Mouse (Mus musculus): ENCODE measurements at regions not wholly inside any gene's neighbourhood (a gene's known extent, or its start where the extent isn't known, plus 50 kb on each side); places are given as distances from the start of the nearest gene placed in this dataset.
"Not testable (repeated sequence)": the region's sequence is repeated elsewhere in the genome, so short reads cannot be mapped to it uniquely, and the experiment has no call there.

DNA sequence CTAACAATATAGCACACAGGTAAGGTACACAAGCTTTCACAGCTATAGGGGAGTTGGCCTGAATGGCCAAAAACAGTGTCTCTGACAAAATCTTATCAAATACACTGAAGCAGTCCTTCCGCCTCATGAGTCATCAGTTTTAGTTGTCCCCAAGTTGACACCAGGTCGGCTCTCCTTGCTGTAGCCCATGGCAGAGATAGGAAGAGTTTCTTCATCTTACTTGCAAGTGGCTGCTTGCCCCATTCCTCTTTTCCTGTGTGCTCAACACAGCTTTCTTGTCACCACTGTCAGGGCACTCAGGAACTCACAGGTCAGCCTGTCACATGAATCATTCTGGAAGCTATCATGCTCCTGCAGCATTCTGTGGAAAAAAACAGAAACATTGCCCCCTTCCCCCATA is 77.1 kb downstream of the Olfr721-ps1 start:
- ATAC-seq = not testable (repeated sequence)

DNA sequence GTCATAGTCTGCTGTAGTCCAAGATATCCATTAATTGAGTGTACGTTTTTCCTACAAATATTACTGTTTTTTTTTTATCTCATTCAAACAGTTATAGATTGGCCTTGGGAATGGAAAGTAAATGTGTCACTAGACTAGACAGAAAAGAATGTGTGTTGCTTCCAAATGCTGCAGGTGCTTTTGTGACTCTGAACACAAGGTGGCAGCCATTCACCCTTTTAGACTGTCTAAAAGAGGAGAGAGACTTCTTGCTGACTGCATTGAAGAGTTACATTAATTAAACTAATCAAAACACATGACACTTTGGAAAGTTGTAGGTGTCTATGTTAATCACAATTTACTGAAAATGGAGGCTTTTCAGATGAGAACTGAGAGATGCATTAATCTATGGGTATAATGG is 80.7 kb downstream of the Olfr721-ps1 start:
- no peak for ATAC-seq

DNA sequence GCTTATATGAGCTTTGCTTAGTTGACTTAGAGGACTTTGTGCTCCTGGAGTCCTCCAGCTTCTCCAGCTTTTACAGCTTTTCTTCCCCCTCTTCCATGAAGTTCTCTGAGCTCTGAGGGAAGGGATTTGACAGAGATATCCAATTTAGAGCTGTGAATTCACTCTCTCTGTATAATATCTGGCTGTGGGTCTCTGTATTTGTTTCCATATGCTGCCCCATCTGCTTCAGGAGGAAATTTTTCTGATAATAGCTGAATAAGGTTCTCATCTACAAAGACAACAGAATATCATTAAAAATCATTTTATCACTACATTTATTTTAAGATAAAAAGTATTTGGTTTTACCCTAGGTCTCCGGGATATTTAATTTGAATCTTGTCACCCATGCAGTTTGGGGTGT is 85.3 kb downstream of the Olfr721-ps1 start:
- no peak for ATAC-seq

DNA sequence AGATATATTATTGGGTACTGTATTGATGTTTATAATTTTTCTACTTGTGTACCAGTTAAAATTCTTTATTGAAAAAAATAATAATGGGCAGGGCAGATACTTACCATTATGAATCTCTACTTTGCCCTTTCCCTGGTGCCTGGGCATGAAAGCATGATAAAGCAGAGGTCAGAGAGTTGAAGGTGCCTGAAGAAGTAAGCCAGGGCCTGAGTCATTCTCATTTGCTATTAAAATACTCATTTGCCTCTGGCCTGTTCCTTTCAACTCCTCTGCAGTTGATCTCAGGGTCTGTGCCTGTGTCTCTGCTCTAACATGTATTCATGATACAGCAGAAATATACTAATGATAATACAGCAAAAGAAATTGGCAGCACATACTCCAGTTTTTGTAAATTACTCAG is 89.4 kb downstream of the Olfr721-ps1 start:
- ATAC-seq = no peak

DNA sequence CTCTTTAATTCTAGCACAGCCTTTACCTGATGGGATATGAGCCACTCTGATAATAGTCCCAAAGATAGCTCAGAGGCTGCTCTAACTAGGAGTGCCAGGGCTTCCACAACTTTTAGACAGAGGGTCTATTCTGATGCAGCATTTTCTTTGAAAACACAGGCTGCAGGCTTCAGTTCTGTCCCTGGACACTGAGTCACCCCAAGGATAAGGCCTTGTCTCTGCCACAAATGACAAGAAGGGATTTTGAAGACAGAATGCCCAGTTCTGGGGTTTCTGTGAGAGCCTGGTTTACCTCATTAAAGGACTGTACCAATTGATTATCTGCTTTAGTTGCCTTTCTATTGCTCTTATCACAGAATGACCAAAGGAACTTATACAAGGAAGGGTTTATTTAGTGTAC is 90.9 kb downstream of the Olfr721-ps1 start:
- ATAC-seq = no peak

DNA sequence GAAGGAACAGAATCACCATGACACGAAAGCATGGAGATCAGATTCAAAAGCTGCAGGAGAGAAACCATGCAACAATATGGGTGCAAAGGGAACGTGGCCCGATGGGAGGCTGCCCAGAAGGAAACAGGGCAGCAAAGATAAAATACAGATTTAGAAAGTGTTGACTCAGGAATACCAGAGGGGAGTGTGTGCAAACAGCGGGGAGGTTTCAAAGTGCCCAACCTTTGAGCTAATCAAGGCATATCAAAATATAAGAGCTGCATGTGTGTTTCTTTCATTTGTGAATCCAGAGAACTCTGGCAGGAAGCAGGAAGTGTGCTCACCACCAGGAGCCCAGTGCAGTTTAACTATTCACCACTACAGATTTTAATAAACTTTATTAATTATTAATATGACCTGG is 110.8 kb downstream of the Olfr721-ps1 start:
- no peak for ATAC-seq

DNA sequence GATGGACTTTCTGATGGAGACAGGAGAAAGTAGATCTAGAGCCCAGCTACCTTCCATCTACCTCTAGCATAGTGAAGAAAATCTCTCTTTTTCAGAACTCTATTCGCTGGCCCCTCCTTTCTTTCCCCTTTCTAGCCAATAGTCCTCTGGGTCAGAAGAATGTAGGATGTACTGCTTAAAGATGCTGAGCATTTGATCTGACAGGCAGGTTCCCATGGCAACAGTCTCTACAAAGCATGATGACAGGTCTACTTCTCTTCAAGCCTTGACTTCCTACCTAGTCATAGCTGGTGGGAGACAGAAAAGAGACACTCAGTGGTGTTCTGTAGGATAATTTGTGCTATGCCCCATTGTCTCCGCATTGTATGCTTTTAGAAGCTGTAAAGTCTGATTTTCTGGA is 112.0 kb downstream of the Olfr721-ps1 start:
- no peak for ATAC-seq

DNA sequence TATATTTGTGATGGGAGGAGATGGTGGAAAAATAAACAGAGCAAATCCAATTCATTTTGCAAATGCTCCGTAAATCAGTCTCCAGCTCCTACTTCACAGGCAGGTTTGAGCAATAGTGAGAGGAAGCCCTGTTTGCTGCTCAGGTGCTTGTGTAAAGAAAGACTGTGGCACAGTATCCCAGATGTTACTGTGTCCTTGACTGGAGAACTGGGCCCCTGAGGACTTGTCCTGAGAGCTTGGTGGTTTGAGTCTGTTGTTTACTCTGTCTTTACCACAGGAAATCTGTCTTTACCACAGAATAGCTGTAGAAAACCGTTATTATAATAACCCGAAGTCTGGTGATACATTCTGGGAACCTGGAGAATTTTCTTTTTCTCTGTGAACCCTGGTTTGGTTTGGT is 112.4 kb downstream of the Olfr721-ps1 start:
- no peak for ATAC-seq

DNA sequence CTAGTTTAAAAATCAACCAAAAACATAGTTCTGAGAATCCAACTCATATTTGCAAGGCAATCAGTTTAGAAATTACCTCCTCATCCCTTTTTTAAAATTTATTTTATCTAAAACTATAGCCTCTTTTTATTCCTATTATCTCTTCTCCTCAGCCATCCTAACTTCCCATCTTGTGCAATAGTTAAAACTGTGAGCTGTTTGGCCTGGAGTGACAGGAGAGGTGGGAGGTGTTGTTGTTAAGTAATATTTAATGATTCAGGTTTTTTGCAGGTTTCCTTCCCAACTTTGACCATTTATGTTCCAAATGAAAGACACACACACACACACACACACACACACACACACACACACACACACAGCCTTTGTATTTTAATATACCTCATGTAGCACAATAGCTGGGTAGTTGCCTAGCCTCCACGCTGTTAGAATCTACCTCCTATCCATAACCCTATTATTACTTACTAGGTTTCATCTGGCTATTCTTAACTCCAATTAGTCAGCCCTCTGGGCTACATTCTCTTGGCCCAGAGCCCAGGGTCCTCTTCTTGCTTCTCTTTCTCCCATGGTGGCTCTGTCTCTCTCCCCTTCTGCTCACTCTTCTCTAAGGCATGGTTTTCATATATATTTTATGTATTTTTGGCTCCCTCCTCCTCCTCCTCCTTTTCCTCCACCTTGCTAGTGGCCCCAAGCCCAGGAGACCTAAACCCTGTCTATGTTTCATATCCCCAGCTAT is 113.5 kb downstream of the Olfr721-ps1 start:
- ATAC-seq = no peak

DNA sequence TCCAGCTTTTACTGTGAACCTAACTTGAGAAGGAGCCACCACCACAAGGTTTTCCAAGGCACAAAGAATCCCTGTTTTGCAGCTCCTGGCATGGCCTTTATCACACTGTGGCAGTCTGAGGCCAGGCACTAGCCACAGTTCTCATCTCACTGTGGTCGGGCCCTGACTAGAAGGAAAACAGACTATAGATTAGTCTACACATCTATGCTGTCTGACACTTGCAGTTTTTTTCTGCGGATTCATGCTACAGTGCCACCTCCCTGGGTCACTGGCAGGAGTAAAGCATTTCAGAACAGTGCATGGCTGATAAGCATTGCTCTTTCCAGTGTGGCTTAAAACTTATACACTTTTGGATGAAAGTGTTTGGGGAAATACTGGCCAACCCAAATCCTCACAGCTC is 114.3 kb downstream of the Olfr721-ps1 start:
- no peak for ATAC-seq

DNA sequence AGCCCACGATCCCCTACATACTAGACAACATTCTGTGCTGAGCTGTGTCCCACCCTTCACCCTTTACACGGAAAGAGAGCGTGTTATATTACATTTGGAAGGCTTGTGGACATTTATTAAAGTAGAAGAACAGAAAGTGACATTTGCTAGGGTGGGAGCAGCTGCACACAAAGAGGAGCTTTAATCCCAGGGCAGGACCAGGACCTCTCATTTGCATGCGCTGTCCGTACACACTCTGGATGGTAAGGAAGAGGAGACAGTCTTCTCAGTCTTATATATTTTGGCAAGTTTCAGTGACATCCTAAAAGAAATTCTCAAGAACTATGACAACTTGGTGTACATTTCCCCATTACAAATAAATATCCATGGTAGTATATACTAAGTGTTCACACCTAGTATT is 114.8 kb downstream of the Olfr721-ps1 start:
- no peak for ATAC-seq

DNA sequence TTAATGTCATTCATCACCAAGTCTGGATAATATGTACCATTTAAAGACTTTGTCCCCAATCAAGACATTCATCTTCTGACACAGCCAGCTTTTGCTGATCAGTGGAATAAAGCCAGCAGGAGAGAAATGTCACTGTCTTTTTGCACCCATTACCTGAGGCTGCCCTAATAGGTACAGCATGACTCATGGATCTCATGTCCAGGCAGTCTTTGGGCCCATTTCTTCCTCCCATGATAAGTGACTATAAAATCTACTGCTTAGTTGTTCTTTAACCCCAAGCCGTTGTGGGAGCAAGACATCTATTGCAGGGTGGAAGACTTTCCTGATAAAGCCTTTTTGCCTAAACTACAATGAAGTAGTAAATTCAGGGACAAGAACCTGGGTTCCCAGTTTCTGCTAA is 116.9 kb downstream of the Olfr721-ps1 start:
- ATAC-seq = no peak

DNA sequence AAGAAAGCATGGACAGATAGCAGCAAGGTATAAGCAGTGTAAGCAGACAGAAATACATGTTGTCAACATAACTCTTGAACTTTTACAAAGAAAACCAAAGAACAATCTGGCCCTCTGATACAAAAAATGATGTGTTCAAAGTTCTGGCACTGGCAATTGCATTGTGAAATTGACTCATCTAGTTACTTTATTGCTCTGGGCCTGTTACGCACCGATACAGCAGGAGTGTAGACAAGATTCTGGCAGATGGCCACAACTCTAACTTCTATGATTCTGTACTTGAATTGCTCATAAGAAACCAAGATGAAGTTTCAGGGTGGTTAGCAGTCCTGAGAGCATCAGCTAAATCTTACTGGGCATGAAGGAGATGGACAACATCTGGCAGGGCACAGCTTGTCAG is 117.7 kb downstream of the Olfr721-ps1 start:
- ATAC-seq = no peak

DNA sequence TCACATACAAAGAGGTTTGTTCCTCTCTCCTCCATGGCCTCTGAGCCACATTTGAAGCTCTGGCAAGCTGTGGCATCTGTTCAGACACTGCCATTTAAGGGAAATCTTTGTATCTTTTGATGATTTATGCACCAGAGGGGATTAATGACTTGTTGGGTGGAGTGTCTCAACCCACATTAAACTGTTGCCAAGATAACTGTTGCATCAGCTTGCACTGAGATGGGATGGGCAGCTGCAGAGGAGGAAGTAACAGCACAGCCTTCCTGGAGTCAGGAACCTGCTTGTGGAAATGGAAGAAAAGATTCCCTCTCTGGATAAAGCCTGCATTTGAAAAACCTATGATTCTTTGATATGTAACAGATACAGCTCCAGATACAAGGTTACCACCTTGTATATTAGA is 119.1 kb downstream of the Olfr721-ps1 start:
- no peak for ATAC-seq

DNA sequence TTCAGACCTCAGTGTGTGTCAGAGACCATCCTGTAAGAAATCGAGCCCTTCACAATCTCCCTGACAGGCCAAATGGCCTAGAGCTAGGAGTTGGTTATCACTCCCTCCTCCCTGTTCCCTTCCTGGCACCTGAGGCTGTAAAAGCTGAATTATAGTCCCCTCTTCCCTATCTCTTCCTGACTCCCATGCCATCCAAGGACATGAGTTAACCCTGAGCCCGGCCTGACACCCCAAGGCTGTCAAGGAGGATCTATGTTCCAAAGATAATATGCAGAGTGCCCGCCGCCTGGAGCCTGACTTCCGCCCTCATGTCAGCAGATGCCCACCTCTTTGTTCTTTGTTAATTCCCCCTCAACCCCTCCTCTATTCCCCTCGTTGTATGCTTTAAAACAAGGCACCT is 120.2 kb downstream of the Olfr721-ps1 start:
- not testable (repeated sequence) for ATAC-seq

DNA sequence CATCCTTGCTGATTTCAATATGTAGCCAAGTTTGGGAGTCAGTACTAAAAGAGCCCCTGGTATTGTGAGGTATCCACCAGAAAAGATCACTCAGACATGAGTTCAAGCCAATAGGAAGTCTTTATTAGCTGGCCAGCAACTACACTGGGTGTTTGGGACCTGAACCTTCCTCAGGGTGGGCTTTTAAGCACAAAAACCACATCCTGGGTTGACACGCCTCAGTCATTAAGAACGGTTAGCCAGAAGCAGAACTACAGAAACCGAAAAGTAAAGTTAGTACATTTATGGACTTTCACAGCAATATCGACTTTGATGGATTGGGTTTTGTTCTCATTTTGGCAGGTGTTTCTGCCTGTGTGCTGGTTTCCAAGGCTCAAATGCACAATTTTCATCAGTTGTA is 124.1 kb downstream of the Olfr721-ps1 start:
- ATAC-seq = no peak

DNA sequence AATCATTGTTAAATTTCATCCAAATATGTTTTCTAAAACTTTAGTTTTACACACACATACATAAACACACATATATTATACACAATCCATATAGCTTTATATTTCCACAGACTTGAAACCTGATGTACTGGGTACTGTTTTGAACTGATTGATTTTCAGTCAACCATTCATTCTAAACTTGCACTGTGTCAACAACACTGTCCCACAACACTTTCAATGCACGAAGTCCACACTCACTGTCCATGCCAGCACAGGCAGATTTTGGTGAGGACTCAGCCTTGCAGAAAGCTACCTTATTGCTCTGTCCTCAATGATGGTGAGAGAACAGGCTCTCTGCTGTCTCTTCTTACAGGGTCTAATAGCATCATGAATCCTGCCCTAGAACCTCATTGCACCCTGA is 127.3 kb downstream of the Olfr721-ps1 start:
- ATAC-seq = no peak

DNA sequence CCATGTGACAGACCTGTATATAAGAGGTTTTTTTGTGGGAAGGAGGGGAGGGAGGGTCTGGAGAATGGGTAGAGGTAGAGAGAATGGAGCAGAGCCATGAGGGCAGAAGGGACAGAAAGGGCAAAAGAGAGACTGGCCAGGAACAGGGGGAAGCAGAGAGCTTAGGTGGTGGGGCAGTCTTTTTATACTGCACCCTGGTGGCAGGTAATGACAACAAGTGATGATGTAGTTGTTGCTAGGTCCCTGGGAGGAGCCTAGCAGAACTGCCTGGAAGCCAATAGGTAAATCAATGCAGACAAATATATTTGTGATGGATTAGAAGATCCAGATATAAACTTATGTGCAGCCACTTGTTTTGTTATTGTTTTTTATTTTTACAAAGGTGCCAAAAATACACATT is 140.1 kb downstream of the Olfr721-ps1 start:
- no peak for ATAC-seq

DNA sequence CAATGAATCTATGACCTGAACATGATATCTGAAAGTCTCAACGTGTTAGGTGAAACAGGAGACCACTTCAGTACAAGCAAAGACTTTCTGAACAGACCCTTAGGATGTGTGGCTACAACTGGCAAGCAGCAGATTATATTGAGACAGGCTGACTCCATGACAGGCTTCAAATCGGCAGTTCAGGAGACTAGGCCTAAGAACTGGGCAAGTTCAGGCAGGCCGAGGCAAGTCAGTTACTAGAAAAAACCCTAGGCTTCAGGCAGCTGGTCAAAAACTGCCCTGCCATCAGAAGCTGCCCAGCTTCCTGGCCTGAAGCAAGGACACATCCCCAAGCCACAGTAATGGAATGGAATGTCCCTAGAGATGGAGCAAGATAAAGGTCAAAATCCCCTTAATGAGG is 140.6 kb downstream of the Olfr721-ps1 start:
- no peak for ATAC-seq

DNA sequence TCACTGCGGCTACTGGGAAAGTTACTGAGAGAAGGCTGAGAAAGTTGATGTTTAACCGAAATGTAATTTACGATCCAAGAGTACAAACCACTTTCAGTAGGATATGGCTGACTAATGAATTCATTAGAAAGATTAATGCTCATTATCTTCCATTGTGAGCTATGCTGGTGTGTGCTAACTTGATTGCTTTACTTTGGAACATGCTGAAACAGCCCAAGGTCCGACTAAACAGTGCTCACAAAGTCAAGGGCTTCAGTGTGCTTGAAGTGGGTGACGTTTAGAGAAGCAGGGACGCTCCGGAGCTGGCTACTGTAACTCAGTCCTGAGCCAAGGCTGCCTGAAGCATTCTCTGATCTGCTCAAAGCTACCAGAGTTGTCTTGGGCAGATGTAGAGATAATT is 143.1 kb downstream of the Olfr721-ps1 start:
- no peak for ATAC-seq

DNA sequence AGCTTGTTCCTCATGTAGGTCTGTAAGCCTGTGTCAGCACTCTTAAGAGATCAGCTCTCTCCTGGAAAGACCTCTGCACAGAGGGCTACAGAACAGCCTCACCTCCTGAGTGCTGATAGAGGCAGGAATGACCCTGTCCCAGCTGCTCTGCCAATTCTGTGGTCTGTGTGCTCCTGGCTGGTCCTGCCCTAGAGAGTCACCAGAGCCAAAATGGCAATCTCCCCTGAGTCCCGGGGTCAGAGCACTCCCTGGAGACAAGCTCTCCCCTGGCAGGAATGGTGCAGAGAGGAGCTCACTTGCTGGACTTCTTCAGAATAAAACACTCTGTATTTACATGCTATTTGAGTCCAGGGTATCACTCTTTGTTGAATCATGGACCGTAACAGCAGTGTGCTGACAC is 149.9 kb upstream of the Slc4a7 start:
- ATAC-seq = no peak

DNA sequence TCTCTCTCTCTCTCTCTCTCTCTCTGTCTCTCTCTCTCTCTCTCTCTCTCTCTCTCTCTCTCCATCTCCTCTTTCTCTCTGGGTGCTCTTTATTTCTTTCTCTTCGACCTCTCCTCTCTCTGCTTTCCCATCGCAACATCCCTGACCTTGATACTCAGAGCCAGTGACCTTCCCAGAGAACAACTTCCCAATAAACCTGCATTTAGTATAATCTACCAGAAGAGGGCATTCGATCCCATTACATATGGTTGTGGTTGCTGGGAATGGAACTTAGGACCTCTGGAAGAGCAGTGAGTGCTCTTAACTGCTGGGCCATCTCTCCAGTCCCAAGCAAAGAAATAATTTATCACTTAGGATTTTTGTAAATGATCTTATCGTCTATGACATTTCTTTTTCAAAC is 127.2 kb upstream of the Slc4a7 start:
- no peak for ATAC-seq

DNA sequence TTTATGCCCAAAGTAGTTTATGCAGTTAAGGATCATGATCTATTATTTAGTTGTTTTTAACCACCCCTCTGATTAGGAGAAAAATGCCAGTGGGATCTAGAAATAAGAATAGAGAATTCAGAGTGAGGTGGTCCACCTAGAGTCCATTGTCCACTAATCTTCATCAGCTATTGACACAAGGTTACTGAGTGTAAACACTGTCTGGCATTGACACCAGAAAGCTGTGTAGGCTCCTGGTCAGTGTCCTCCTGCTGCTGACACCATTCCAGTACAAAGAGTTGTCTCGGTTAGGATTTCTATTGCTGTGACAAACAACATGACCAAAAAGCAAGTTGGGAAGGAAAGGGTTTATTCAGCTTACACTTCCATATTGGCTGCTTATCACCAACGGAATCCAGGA is 110.1 kb upstream of the Slc4a7 start:
- ATAC-seq = no peak

DNA sequence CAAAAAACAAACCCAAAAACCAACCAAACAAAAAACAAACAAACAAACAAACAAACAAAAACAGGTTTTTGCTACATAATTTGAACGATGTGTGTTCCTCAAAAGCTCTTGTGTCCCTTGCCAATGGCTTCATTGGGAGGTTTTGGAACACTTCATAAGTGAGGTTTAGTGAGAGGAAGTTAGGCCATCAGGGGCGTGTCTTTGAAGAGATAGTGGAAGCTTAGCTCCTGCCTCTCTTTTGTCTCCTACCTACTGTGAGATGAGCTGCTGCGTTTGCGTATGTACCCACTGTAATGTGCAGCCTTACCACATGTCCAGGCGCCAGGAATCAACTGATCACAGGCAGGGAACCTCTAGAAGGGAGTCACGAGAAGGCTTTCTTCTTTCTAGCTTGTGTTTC is 107.3 kb upstream of the Slc4a7 start:
- no peak for ATAC-seq

DNA sequence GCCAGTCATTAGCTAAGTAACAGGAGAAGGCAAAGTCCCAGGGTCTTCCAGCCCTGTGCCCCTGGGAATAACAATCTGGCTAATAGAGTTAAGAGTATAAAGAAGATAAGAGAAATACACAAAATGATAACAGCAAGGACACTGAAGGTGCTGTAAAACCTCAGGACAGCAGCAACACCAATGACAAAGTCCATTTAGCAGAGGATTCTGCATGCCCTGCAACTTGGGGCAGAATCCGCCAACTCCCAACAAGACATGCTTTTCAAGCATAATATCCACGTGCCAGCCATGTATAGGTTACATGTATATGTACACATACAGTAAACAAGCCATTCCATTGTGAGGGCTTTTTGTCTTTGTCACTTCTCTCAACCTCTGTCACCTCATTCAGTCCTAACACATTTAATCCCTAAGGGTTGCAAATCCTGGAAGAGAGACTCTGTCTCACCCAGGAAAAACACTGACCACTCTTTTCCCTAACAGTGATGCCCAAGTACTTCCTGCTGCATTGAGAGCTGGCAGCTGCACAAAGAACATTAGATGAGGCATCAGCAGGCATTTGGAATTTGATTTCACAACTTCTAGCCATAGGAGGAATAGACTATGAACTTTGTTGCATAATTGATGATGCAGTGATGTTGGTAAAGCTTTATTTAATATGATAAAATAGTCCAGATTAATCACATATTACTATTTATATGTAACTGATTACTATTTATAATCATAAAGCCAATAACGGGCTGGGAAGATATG is 105.8 kb upstream of the Slc4a7 start:
- ATAC-seq = no peak

All from CD4-positive, CD25-positive, alpha-beta regulatory T cell, adult 4 months (primary cell).